Mouse (Mus musculus) MEL (cell line): Measurements from ENCODE around the gene Ywhah. TPM values are rescaled to one million over a fixed set of nuclear protein-coding genes. Genes with fewer than 3 reads are reported as not detected.

Source experiments
- DNase-seq: peaks from one replicate; pipeline ENCODE4 v3.0.0; 2011; ENCODE audit warnings: low read depth, low spot score
- H3K27ac ChIP-seq: 2 replicates; pipeline ENCODE4 v1.5.1; 2012; ENCODE audit warnings: low read depth, mild to moderate bottlenecking, control low read depth, low read length, moderate library complexity; ENCODE audit not compliant: control insufficient read depth
- H3K27me3 ChIP-seq, 2 experiments: fragments of 150-350 bp in 1 of 2; sonication (generic) in 1 of 2; 2 replicates each; pipeline ENCODE4 v1.6.1; 2012; ENCODE audit warnings: low read length in 2 of 2, mild to moderate bottlenecking in 2 of 2, improper control_type of control experiment in 1 of 2, moderate library complexity in 1 of 2; ENCODE audit not compliant: insufficient read depth in 2 of 2, control insufficient read depth in 1 of 2
- H3K36me3 ChIP-seq, 2 experiments: 2 replicates each; pipeline ENCODE4 v1.6.1; 2012 to 2014; ENCODE audit warnings: low read length in 2 of 2, improper control_type of control experiment in 1 of 2, inconsistent platforms in 1 of 2, mild to moderate bottlenecking in 1 of 2; ENCODE audit not compliant: insufficient read depth in 2 of 2, control insufficient read depth in 1 of 2
- H3K4me1 ChIP-seq, 2 experiments: fragments of 150-350 bp in 1 of 2; sonication (generic) in 1 of 2; 2 replicates each; pipeline ENCODE4 v1.6.1; 2012; ENCODE audit warnings: low read length in 2 of 2, improper control_type of control experiment in 1 of 2, mild to moderate bottlenecking in 1 of 2; ENCODE audit not compliant: insufficient read depth in 2 of 2, control insufficient read depth in 1 of 2
- H3K4me3 ChIP-seq, 2 experiments: fragments of 150-350 bp in 1 of 2; sonication (generic) in 1 of 2; 2 replicates each; pipeline ENCODE4 v1.5.1; 2012; ENCODE audit warnings: low read depth in 2 of 2, low read length in 2 of 2, mild to moderate bottlenecking in 2 of 2, moderate library complexity in 2 of 2, control low read depth in 1 of 2, improper control_type of control experiment in 1 of 2; ENCODE audit not compliant: control insufficient read depth in 1 of 2, insufficient read depth in 1 of 2
- H3K79me2 ChIP-seq: 2 replicates; pipeline ENCODE4 v1.6.1; 2012; ENCODE audit warnings: mild to moderate bottlenecking, low read length, moderate library complexity; ENCODE audit not compliant: control insufficient read depth, poor library complexity, insufficient read depth
- H3K9ac ChIP-seq: 2 replicates; pipeline ENCODE4 v1.6.1; 2012; ENCODE audit warnings: low read depth, mild to moderate bottlenecking, control low read depth, low read length, moderate library complexity; ENCODE audit not compliant: control insufficient read depth, poor library complexity, severe bottlenecking
- H3K9me3 ChIP-seq: fragments of 150-350 bp; sonication (generic); replicated peaks from 2 replicates; pipeline ENCODE4 v1.6.1; 2012; ENCODE audit warnings: mild to moderate bottlenecking, low read length, improper control_type of control experiment, moderate library complexity; ENCODE audit not compliant: insufficient read depth
- CHD1 ChIP-seq: IDR thresholded peaks from 2 replicates; pipeline ENCODE4 v1.6.1; 2012; ENCODE audit warnings: low read depth, mild to moderate bottlenecking, inconsistent platforms, low read length, improper control_type of control experiment
- CHD2 ChIP-seq: IDR thresholded peaks from 2 replicates; pipeline ENCODE4 v1.6.1; 2011; ENCODE audit warnings: low read length, improper control_type of control experiment
- E2F4 ChIP-seq: IDR thresholded peaks from 2 replicates; pipeline ENCODE4 v1.6.1; 2011; ENCODE audit warnings: low read depth, low read length, improper control_type of control experiment, borderline replicate concordance
- ELF1 ChIP-seq: IDR thresholded peaks from 2 replicates; pipeline ENCODE4 v1.6.1; 2014; ENCODE audit warnings: low read depth, mild to moderate bottlenecking, inconsistent platforms, low read length, improper control_type of control experiment, moderate library complexity
- EP300 ChIP-seq, 2 experiments: IDR thresholded peaks; 2 replicates each; pipeline ENCODE4 v1.6.1; 2011; ENCODE audit warnings: improper control_type of control experiment in 2 of 2, low read length in 2 of 2, low read depth in 1 of 2, mild to moderate bottlenecking in 1 of 2
- ETS1 ChIP-seq: IDR thresholded peaks from 2 replicates; pipeline ENCODE4 v1.6.1; 2012; ENCODE audit warnings: low read depth, mild to moderate bottlenecking, inconsistent platforms, low read length, improper control_type of control experiment, moderate library complexity
- GABPA ChIP-seq: IDR thresholded peaks from 2 replicates; pipeline ENCODE4 v1.6.1; 2012; ENCODE audit warnings: low read depth, mild to moderate bottlenecking, inconsistent platforms, low read length, improper control_type of control experiment, moderate library complexity
- GATA1 ChIP-seq: IDR thresholded peaks from 2 replicates; pipeline ENCODE4 v1.6.1; 2011; ENCODE audit warnings: low read depth, low read length, improper control_type of control experiment
- HCFC1 ChIP-seq: IDR thresholded peaks from 2 replicates; pipeline ENCODE4 v1.6.1; 2012; ENCODE audit warnings: low read depth, mild to moderate bottlenecking, inconsistent platforms, low read length, improper control_type of control experiment, moderate library complexity
- KAT2A ChIP-seq: conservative IDR thresholded peaks from 2 replicates; pipeline ENCODE4 v1.6.1; 2012; ENCODE audit warnings: low read depth, low read length, improper control_type of control experiment, inconsistent platforms
- MAFK ChIP-seq: IDR thresholded peaks from 2 replicates; pipeline ENCODE4 v1.6.1; 2011; ENCODE audit warnings: low read depth, mild to moderate bottlenecking, low read length, improper control_type of control experiment, borderline replicate concordance
- MEF2A ChIP-seq: IDR thresholded peaks from 2 replicates; pipeline ENCODE4 v1.6.1; 2014; ENCODE audit warnings: low read depth, mild to moderate bottlenecking, inconsistent platforms, low read length, improper control_type of control experiment; ENCODE audit not compliant: poor library complexity, insufficient replicate concordance, severe bottlenecking; ENCODE audit errors: extremely low read depth
- MXI1 ChIP-seq: IDR thresholded peaks from 2 replicates; pipeline ENCODE4 v1.6.1; 2011; ENCODE audit warnings: mild to moderate bottlenecking, low read depth, low read length, improper control_type of control experiment
- MYC ChIP-seq: IDR thresholded peaks from 2 replicates; pipeline ENCODE4 v1.6.1; 2011; ENCODE audit warnings: low read depth, mild to moderate bottlenecking, low read length, improper control_type of control experiment, moderate library complexity
- NELFE ChIP-seq: IDR thresholded peaks from 2 replicates; pipeline ENCODE4 v1.6.1; 2011; ENCODE audit warnings: low read depth, low read length, improper control_type of control experiment
- NRF1 ChIP-seq: IDR thresholded peaks from 2 replicates; pipeline ENCODE4 v1.6.1; 2014; ENCODE audit warnings: low read depth, mild to moderate bottlenecking, inconsistent platforms, low read length, improper control_type of control experiment, moderate library complexity; ENCODE audit not compliant: poor library complexity, insufficient read depth, severe bottlenecking
- POLR2A ChIP-seq, 2 experiments: IDR thresholded peaks; 2 replicates each; pipeline ENCODE4 v1.6.1; 2011 to 2012; ENCODE audit warnings: low read length in 2 of 2, mild to moderate bottlenecking in 2 of 2, control low read depth in 1 of 2, improper control_type of control experiment in 1 of 2, low read depth in 1 of 2, moderate library complexity in 1 of 2; ENCODE audit not compliant: control insufficient read depth in 1 of 2, insufficient read depth in 1 of 2, poor library complexity in 1 of 2
- POLR2AphosphoS2 ChIP-seq: IDR thresholded peaks from 2 replicates; pipeline ENCODE4 v1.6.1; 2011; ENCODE audit warnings: low read length, improper control_type of control experiment
- POLR2AphosphoS5 ChIP-seq: IDR thresholded peaks from 2 replicates; pipeline ENCODE4 v1.6.1; 2012; ENCODE audit warnings: low read depth, borderline replicate concordance, mild to moderate bottlenecking, inconsistent platforms, low read length, moderate library complexity, mixed read lengths
- SIN3A ChIP-seq: IDR thresholded peaks from 2 replicates; pipeline ENCODE4 v1.6.1; 2012; ENCODE audit warnings: low read length, improper control_type of control experiment, inconsistent platforms
- SMC3 ChIP-seq: IDR thresholded peaks from 2 replicates; pipeline ENCODE4 v1.6.1; 2011; ENCODE audit warnings: low read depth, low read length, improper control_type of control experiment
- TAL1 ChIP-seq: IDR thresholded peaks from 2 replicates; pipeline ENCODE4 v1.6.1; 2012; ENCODE audit warnings: mild to moderate bottlenecking, inconsistent platforms, low read length, moderate library complexity, mixed read lengths
- TBP ChIP-seq: IDR thresholded peaks from 2 replicates; pipeline ENCODE4 v1.8.0; 2011; ENCODE audit warnings: low read depth, low read length, improper control_type of control experiment
- UBTF ChIP-seq: IDR thresholded peaks from 2 replicates; pipeline ENCODE4 v1.6.1; 2012; ENCODE audit warnings: low read depth, mild to moderate bottlenecking, inconsistent platforms, low read length, improper control_type of control experiment, moderate library complexity, borderline replicate concordance; ENCODE audit not compliant: insufficient read depth
- USF2 ChIP-seq, 2 experiments: IDR thresholded peaks; 2 replicates each; pipeline ENCODE4 v1.6.1; 2011 to 2012; ENCODE audit warnings: improper control_type of control experiment in 2 of 2, low read length in 2 of 2, borderline replicate concordance in 1 of 2, inconsistent platforms in 1 of 2, low read depth in 1 of 2, mild to moderate bottlenecking in 1 of 2; ENCODE audit not compliant: insufficient read depth in 1 of 2
- ZC3H11A ChIP-seq: IDR thresholded peaks from 2 replicates; pipeline ENCODE4 v1.6.1; 2012; ENCODE audit warnings: low read depth, mild to moderate bottlenecking, inconsistent platforms, low read length, improper control_type of control experiment
- ZMIZ1 ChIP-seq: IDR thresholded peaks from 2 replicates; pipeline ENCODE4 v1.6.1; 2012; ENCODE audit warnings: low read depth, mild to moderate bottlenecking, inconsistent platforms, low read length, improper control_type of control experiment, moderate library complexity
- ZNF384 ChIP-seq: IDR thresholded peaks from 2 replicates; pipeline ENCODE4 v1.6.1; 2012; ENCODE audit warnings: low read depth, mild to moderate bottlenecking, inconsistent platforms, low read length, improper control_type of control experiment
- polyA plus RNA-seq, 2 experiments: library from polyadenylated mRNA; stranded (reverse) in 1 of 2; unstranded in 1 of 2; fragments of >175 nt in 1 of 2; fragments of >200 nt in 1 of 2; gene quantifications; 2 replicates each; pipeline versions ENCODE4 v1.2.1 to v1.2.4; 2012; ENCODE audit warnings: low replicate concordance in 2 of 2, low read depth in 1 of 2; ENCODE audit not compliant: insufficient read length in 2 of 2, insufficient read depth in 1 of 2, missing spikeins in 1 of 2
- total RNA-seq: library from RNA; depleted of rRNA; stranded (reverse); fragments of 300-350 nt; gene quantifications from 2 replicates; pipeline ENCODE4 v1.2.3, GENCODE M21; 2012

Gene Ywhah
- total and polyA plus RNA-seq, 3 experiments = 80.0 to 312 TPM; not detected in 1

DNA sequence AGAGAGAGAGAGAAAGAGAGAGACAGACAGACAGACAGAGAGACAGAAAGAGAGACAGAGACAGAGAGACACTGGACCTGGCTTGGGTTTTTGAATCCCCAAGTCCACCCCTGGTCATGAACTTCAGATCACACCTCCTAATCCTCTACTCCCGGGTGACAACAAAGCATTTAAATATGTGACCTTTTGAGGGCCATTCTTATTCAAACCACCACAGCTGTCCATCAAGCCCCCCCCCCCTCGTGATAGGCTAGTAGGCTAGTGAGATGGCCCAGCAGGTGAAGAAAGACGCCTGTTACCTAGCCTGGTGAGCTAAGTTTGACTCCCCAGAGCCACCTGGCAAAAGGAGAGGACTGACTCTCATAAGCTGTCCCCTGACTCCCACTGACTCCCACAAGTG lies 16.3 kb downstream of the Ywhah start:
- Histone ChIP-seq H3K27me3 (no peaks in the 10 kb centered on the region), H3K79me2 (no peaks in the 10 kb centered on the region), H3K36me3 (peaks cover 0 to 18% of the 10 kb centered on the region in 2 experiments; a peak in 2 of 4 replicates), H3K9me3 (no peaks in the 10 kb centered on the region), H3K27ac (no peak overlapping the region), H3K4me3 (no peak overlapping the region), H3K9ac (no peak overlapping the region), H3K4me1 (peaks cover 5 to 35% of the 10 kb centered on the region in 2 experiments)
- no peak for DNase-seq
- TF ChIP-seq USF2 (IDR thresholded peaks at IDR 0.05; ENCODE audit: borderline replicate concordance in 1 of 2, insufficient read depth in 1 of 2, low read depth in 1 of 2, low read length in 2 of 2) = no peak
- no peak for TF ChIP-seq TAL1
- no peak for TF ChIP-seq CHD1
- no peak for TF ChIP-seq E2F4
- no peak for TF ChIP-seq ZMIZ1
- TF ChIP-seq TBP = no peak

DNA sequence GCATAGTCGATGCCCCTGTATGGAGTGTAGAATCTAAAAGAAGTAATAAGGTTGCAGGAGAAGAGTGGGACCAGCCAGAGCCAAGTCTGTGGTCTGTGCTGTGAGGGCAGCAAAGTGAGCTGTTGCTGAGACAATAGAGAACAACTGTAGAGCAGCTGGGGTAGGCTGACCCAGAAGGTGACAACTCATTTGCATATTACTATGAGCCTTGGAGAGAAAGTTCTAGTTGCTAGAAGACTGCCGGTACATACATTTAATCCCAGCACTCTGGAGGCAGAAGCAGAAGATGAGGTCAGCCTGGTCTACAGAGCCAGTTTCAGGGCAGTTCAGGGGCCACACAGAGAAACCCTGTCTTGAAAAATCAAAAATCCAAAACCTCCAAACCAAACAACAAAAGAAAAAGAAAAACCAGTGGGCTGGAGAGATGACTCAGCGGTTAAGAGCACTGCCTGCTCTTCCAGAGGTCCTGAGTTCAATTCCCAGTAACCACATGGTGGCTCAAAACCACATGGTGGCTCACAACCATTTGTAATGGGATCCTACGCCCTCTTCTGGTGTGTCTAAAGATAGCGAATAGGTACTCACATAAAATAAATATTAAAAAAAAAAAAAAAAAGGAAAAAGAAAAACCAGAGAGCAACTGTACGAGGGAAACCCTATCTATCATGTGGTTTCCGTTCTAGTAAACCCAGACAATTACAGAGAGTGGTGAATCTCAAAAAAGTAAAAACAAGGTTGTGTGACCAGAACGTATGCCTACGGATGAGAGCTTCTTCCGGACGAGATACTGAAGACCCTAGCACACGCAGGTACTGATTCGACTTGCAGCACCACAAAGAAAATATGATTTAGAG lies 20.3 kb downstream of the Ywhah start:
- no peaks in the 10 kb centered on the region for H3K9me3 ChIP-seq
- H3K27me3 ChIP-seq = no peaks in the 10 kb centered on the region
- H3K4me3 ChIP-seq = peak overlapping the region; percentile 64 to 70
- DNase-seq = peak; percentile 42
- peaks cover 0 to 13% of the 10 kb centered on the region in 2 experiments; a peak in 1 of 4 replicates for H3K4me1 ChIP-seq
- H3K27ac ChIP-seq = no peak overlapping the region
- H3K9ac ChIP-seq = peak overlapping the region; percentile 65
- peaks cover 0 to 6% of the 10 kb centered on the region in 2 experiments; a peak in 2 of 4 replicates for H3K36me3 ChIP-seq
- no peaks in the 10 kb centered on the region for H3K79me2 ChIP-seq
- TF ChIP-seq E2F4 = no peak
- no peak for TF ChIP-seq POLR2AphosphoS2
- TF ChIP-seq CHD2 = no peak
- 0 out of 2 replicates have a peak, but pooled peaks have one; percentile 51 for TF ChIP-seq MAFK
- peak; percentile 49 for TF ChIP-seq GATA1
- peak in 1 of 2 experiments; percentile 34; a peak in 1 of 4 replicates for TF ChIP-seq EP300 (IDR thresholded peaks at IDR 0.05; ENCODE audit: low read depth in 1 of 2, low read length in 2 of 2)
- no peak for TF ChIP-seq POLR2AphosphoS5
- TF ChIP-seq NRF1 = no peak
- TF ChIP-seq SIN3A = peak; percentile 42; the same call in 1 of the 2 replicates
- no peak for TF ChIP-seq GABPA
- TF ChIP-seq ZC3H11A = no peak
- TF ChIP-seq NELFE = no peak
- TF ChIP-seq MEF2A = no peak
- no peak for TF ChIP-seq ETS1
- TF ChIP-seq HCFC1 = no peak
- TF ChIP-seq USF2 (IDR thresholded peaks at IDR 0.05; ENCODE audit: borderline replicate concordance in 1 of 2, insufficient read depth in 1 of 2, low read depth in 1 of 2, low read length in 2 of 2) = no peak
- no peak for TF ChIP-seq UBTF
- TF ChIP-seq ZNF384 = no peak
- no peak for TF ChIP-seq ELF1
- TF ChIP-seq MXI1 = peak; percentile 59
- no peak for TF ChIP-seq ZMIZ1
- TF ChIP-seq SMC3 = no peak
- TF ChIP-seq POLR2A (IDR thresholded peaks at IDR 0.05; ENCODE audit: control insufficient read depth in 1 of 2, insufficient read depth in 1 of 2, low read depth in 1 of 2, low read length in 2 of 2, poor library complexity in 1 of 2) = no peak
- no peak for TF ChIP-seq KAT2A
- TF ChIP-seq MYC = peak; percentile 94
- no peak for TF ChIP-seq TAL1
